Mouse (Mus musculus): ENCODE measurements at regions not wholly inside any gene's neighbourhood (a gene's known extent, or its start where the extent isn't known, plus 50 kb on each side); places are given as distances from the start of the nearest gene placed in this dataset.

- DNase-seq (ENCODE audit: low read depth, low spot score): peak; percentile 36
Observed at GRCm38 (mm10) chr19:52177088-52177791, 86.9 kb upstream of the Ins1 start.

- DNase-seq (ENCODE audit: low read depth, low spot score): no peak
Observed at GRCm38 (mm10) chr19:52193813-52194212, 70.3 kb upstream of the Ins1 start.

- no peak for DNase-seq (ENCODE audit: low read depth, low spot score)
Observed at GRCm38 (mm10) chr19:52199545-52200284, 64.4 kb upstream of the Ins1 start.

- DNase-seq (ENCODE audit: low read depth, low spot score): no peak
Observed at GRCm38 (mm10) chr19:52207725-52208124, 56.4 kb upstream of the Ins1 start.
